In the genomic region with DNA sequence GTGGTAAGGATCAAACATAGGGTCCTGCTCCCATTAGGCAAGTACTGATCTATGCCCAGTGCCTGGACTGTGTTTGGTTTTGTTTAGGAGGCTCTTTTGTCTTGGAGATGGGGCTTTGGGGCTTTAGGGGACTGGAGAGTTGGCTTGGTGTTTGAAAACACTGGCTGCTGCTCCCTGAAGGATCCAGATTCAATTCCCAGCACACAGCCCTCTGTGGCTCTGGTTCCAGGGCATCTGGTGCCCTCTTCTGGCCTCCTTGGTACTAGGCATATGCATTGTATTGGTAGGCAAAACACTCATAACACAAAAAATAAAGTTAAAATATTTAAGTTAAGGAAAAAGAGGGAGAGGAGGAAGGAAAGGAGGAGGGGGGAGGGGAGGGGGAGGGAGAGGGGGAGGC, we compare ENCODE assay signal across 12 mouse cellular contexts. TPM values are rescaled to one million over a fixed set of nuclear protein-coding genes. Genes with fewer than 3 reads are reported as not detected.
DNase-seq lines count a peak whose midpoint lies in the region; ATAC-seq and TF ChIP-seq lines count a peak whose summit lies in the region.
"Had no signal": no experiment of that assay in that cellular context is flagged by ENCODE, and none has a peak within 500 bp of the region (broad histone marks: within the 10 kb centered on the region; RNA-seq: fewer than 3 reads in every experiment).

No protein-coding gene starts in this region.

- no peaks in the 10 kb centered on the region for H3K4me1 ChIP-seq in lung, postnatal 0 days (ENCODE audit: insufficient read depth, low read depth, low read length)
- no peaks in the 10 kb centered on the region for H3K4me1 ChIP-seq in liver, postnatal 0 days (ENCODE audit: insufficient read depth)
- H3K4me1 ChIP-seq in cerebellum, adult 2 months (ENCODE audit: control insufficient read depth, insufficient read depth, low read length): no peaks in the 10 kb centered on the region
- H3K4me1 ChIP-seq: heart, embryonic 15.5 days; lung, embryonic 15.5 days had no signal

- TF ChIP-seq EP300 in lung, postnatal 0 days (IDR thresholded peaks at IDR 0.05): no peak
- no peak for TF ChIP-seq EP300 in liver, postnatal 0 days (IDR thresholded peaks at IDR 0.05; ENCODE audit: low read depth)

- H3K36me3 ChIP-seq in lung, postnatal 0 days (ENCODE audit: insufficient read depth, low read length): no peaks in the 10 kb centered on the region
- no peaks in the 10 kb centered on the region for H3K36me3 ChIP-seq in liver, postnatal 0 days (replicated peaks; ENCODE audit: insufficient read depth, low read length)
- H3K36me3 ChIP-seq: G1E; heart, embryonic 15.5 days; lung, embryonic 15.5 days had no signal

- ATAC-seq in lung, postnatal 0 days: no peak
- ATAC-seq in liver, postnatal 0 days: no peak

- no peak overlapping the region for H3K4me3 ChIP-seq in lung, postnatal 0 days (ENCODE audit: low read depth, low read length)
- no peak overlapping the region for H3K4me3 ChIP-seq in liver, postnatal 0 days (ENCODE audit: low read depth, low read length)
- H3K4me3 ChIP-seq in cerebellum, adult 2 months (replicated peaks; ENCODE audit: insufficient read depth, low read depth, low read length): no peak overlapping the region
- H3K4me3 ChIP-seq: heart, embryonic 15.5 days; lung, embryonic 15.5 days had no signal

- TF ChIP-seq CTCF in lung, postnatal 0 days (IDR thresholded peaks at IDR 0.05): peak; percentile 49
- TF ChIP-seq CTCF in liver, postnatal 0 days (IDR thresholded peaks at IDR 0.05; ENCODE audit: low read depth): peak; percentile 49
- TF ChIP-seq CTCF in cerebellum, adult 2 months (IDR thresholded peaks at IDR 0.05; ENCODE audit: borderline replicate concordance, insufficient read depth, low read depth, low read length): no peak

- no peak overlapping the region for H3K4me2 ChIP-seq in lung, postnatal 0 days (replicated peaks; ENCODE audit: low read depth, low read length)
- H3K4me2 ChIP-seq in liver, postnatal 0 days (ENCODE audit: low read depth, low read length): no peak overlapping the region
- H3K4me2 ChIP-seq: heart, embryonic 15.5 days; lung, embryonic 15.5 days had no signal

- no peak overlapping the region for H3K27ac ChIP-seq in lung, postnatal 0 days (ENCODE audit: low read length)
- H3K27ac ChIP-seq in liver, postnatal 0 days (ENCODE audit: low read depth): no peak overlapping the region
- H3K27ac ChIP-seq in cerebellum, adult 2 months (ENCODE audit: insufficient read depth, low read length): no peak overlapping the region
- H3K27ac ChIP-seq: heart, embryonic 15.5 days; lung, embryonic 15.5 days had no signal

- no peak for TF ChIP-seq POLR2A in cerebellum, adult 2 months (IDR thresholded peaks at IDR 0.05; ENCODE audit: borderline replicate concordance, insufficient read depth, low read length)

- no peaks in the 10 kb centered on the region for H3K9me3 ChIP-seq in lung, postnatal 0 days (ENCODE audit: low read length)
- H3K9me3 ChIP-seq in liver, postnatal 0 days (ENCODE audit: low read length): no peaks in the 10 kb centered on the region
- H3K9me3 ChIP-seq: G1E; heart, embryonic 15.5 days; lung, embryonic 15.5 days had no signal

- no peak overlapping the region for H3K9ac ChIP-seq in lung, postnatal 0 days (replicated peaks; ENCODE audit: low read depth)
- no peak overlapping the region for H3K9ac ChIP-seq in liver, postnatal 0 days (replicated peaks)
- H3K9ac ChIP-seq: heart, embryonic 15.5 days; lung, embryonic 15.5 days had no signal

- intact Hi-C loops in left cerebral cortex, postnatal 10 days (cut with DNase I): no loop called here

- H3K27me3 ChIP-seq in lung, postnatal 0 days (replicated peaks; ENCODE audit: insufficient read depth, low read length): no peaks in the 10 kb centered on the region
- no peaks in the 10 kb centered on the region for H3K27me3 ChIP-seq in liver, postnatal 0 days (ENCODE audit: insufficient read depth, low read length)
- no peaks in the 10 kb centered on the region for H3K27me3 ChIP-seq in cerebellum, adult 2 months (ENCODE audit: control insufficient read depth, insufficient read depth, low read length)
- H3K27me3 ChIP-seq: heart, embryonic 15.5 days; lung, embryonic 15.5 days had no signal

- DNase-seq in embryo, embryonic 11 days: peak; percentile 12
- no peak for DNase-seq in embryo, embryonic 10 days (ENCODE audit: low spot score)
- DNase-seq in lung, postnatal 0 days (ENCODE audit: low spot score): no peak
- no peak for DNase-seq in lung, adult 18-20 months
- DNase-seq in WW6 (ENCODE audit: low read depth, low spot score): peak; percentile 11
- peak; percentile 18 for DNase-seq in liver, postnatal 0 days
- no peak for DNase-seq in cerebellum, adult 2 months
- DNase-seq in left cerebral cortex, postnatal 10 days (ENCODE audit: extremely low spot score in 1 of 2, low spot score in 2 of 2): no peak
- DNase-seq: cerebellum, adult 11-12 months had no signal

RNA-seq across cellular contexts. Expression of gene Ino80, which starts 29.6 kb away (rescaled TPM):
- polyA plus RNA-seq in lung, postnatal 0 days (2015; fragmentation: Nextera tagmentation; extraction: Ambion mirVana): 3.2 and 3.4 TPM in 2 replicates
- polyA plus RNA-seq in liver, postnatal 0 days (2015; fragmentation: Nextera tagmentation; extraction: Ambion mirVana): 0.97 and 1.0 TPM in 2 replicates
- polyA plus RNA-seq in cerebellum, adult 2 months (2012; rRNA removed): 17.1 and 17.3 TPM in 2 replicates
- 10 to 100 TPM; 20.7 to 21.0 TPM for total RNA-seq in left cerebral cortex, postnatal 10 days (2021)

RNA-seq across cellular contexts. Expression of gene Exd1, which starts 40.3 kb away (rescaled TPM):
- polyA plus RNA-seq in lung, postnatal 0 days (2015; fragmentation: Nextera tagmentation; extraction: Ambion mirVana): 0.11 and 0.18 TPM in 2 replicates
- polyA plus RNA-seq in liver, postnatal 0 days (2015; fragmentation: Nextera tagmentation; extraction: Ambion mirVana): 0.18 and 0.29 TPM in 2 replicates
- 0.90 and 1.2 TPM in 2 replicates for polyA plus RNA-seq in cerebellum, adult 2 months (2012; rRNA removed)
- under 1 TPM; 0.63 to 0.64 TPM for total RNA-seq in left cerebral cortex, postnatal 10 days (2021)

RNA-seq across cellular contexts. Expression of gene Chp1, which starts 40.4 kb away (rescaled TPM):
- polyA plus RNA-seq in lung, postnatal 0 days (2015; fragmentation: Nextera tagmentation; extraction: Ambion mirVana): 113 and 129 TPM in 2 replicates
- 146 and 149 TPM in 2 replicates for polyA plus RNA-seq in liver, postnatal 0 days (2015; fragmentation: Nextera tagmentation; extraction: Ambion mirVana)
- polyA plus RNA-seq in cerebellum, adult 2 months (2012; rRNA removed): 126 and 142 TPM in 2 replicates
- 100 to 1,000 TPM; 108 to 110 TPM for total RNA-seq in left cerebral cortex, postnatal 10 days (2021)

Comparison
In these comparisons a context has a peak if more than half of its experiments do, and no peak if none do; other contexts are left out.
1. DNase-seq: peak in embryo, embryonic 11 days (single experiment), WW6 (single experiment) and liver, postnatal 0 days (single experiment); none in embryo, embryonic 10 days (single experiment), lung, postnatal 0 days (single experiment), lung, adult 18-20 months (0 of 2), cerebellum, adult 2 months (0 of 2) and left cerebral cortex, postnatal 10 days (0 of 2).